7 mouse cellular contexts compared by ENCODE assay signal in the genomic region with DNA sequence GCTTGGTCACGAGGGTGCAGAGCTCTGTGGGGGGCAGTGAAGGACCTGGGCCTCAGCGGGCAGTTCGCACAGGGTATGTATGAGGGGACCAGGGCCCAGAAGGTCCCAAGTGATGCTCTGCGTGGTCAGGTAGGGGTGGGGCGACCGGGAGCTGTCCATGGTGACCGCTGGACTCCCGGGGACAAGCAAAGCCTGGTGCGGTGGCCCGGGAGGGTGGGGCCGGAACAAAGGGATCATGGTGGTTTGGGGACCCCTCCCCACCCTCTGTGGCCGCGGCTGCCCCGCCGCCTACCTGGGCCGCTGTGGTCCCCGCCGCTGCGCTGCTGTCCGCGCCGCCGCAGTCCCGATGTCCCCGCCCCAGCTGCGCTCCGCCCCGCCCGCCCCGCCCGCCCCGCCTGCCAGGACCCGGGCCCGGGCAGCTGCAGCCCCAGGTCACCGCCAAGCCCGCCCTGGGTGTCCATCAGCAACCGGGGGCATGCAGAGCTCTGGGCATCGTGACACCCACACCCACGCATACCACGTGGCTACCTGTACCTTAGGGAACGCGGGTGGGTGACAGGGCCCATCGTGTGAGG. TPM values are rescaled to one million over a fixed set of nuclear protein-coding genes. Genes with fewer than 3 reads are reported as not detected.
DNase-seq lines count a peak whose midpoint lies in the region; ATAC-seq and TF ChIP-seq lines count a peak whose summit lies in the region.

No protein-coding gene starts in this region.

- H3K36me3 ChIP-seq in lung, embryonic 16.5 days (ENCODE audit: control insufficient read depth, insufficient read depth, low read length) = no peaks in the 10 kb centered on the region; the same call in 1 of the 2 replicates
- H3K36me3 ChIP-seq in hindbrain, embryonic 14.5 days (replicated peaks; ENCODE audit: control insufficient read depth, insufficient read depth) = peaks cover 16% of the 10 kb centered on the region
- peaks cover 4% of the 10 kb centered on the region for H3K36me3 ChIP-seq in neural tube, embryonic 12.5 days

- WGBS in lung, embryonic 16.5 days = under 1% methylated on average over 32 of the region's 43 CpGs
- 2% methylated on average over 42 of the region's 43 CpGs for WGBS in lung, adult 2 months
- WGBS in hindbrain, embryonic 14.5 days = 2% methylated on average over 34 of the region's 43 CpGs
- WGBS in neural tube, embryonic 12.5 days = 2% methylated on average over 41 of the region's 43 CpGs

- H3K9me3 ChIP-seq in lung, embryonic 16.5 days (ENCODE audit: control insufficient read depth, low read length) = no peaks in the 10 kb centered on the region
- no peaks in the 10 kb centered on the region for H3K9me3 ChIP-seq in hindbrain, embryonic 14.5 days (ENCODE audit: control insufficient read depth, low read length)
- no peaks in the 10 kb centered on the region for H3K9me3 ChIP-seq in neural tube, embryonic 12.5 days

- no peak overlapping the region for H3K27ac ChIP-seq in lung, embryonic 16.5 days (ENCODE audit: low read length)
- H3K27ac ChIP-seq in cortical plate, adult 2 months (ENCODE audit: insufficient read depth, low read length) = peak overlapping the region; percentile 92
- peak overlapping the region; percentile 9; the same call in 1 of the 2 replicates for H3K27ac ChIP-seq in hindbrain, embryonic 14.5 days
- H3K27ac ChIP-seq in neural tube, embryonic 12.5 days = no peak overlapping the region

- no peaks in the 10 kb centered on the region for H3K4me1 ChIP-seq in lung, embryonic 16.5 days (replicated peaks; ENCODE audit: control insufficient read depth, insufficient read depth, low read length)
- no peaks in the 10 kb centered on the region for H3K4me1 ChIP-seq in lung, adult 2 months (ENCODE audit: control insufficient read depth, insufficient read depth, low read length)
- peaks cover 6% of the 10 kb centered on the region for H3K4me1 ChIP-seq in cortical plate, adult 2 months (ENCODE audit: control insufficient read depth, insufficient read depth, low read length)
- peaks cover 17% of the 10 kb centered on the region for H3K4me1 ChIP-seq in hindbrain, embryonic 14.5 days (replicated peaks; ENCODE audit: control insufficient read depth, insufficient read depth, low read length)
- peaks cover 14% of the 10 kb centered on the region for H3K4me1 ChIP-seq in neural tube, embryonic 12.5 days

- no peak for DNase-seq in lung, adult 2 months
- DNase-seq in hindbrain, embryonic 14.5 days (ENCODE audit: low spot score) = peak; percentile 50
- no peak for DNase-seq in gastrocnemius, postnatal 25 days
- DNase-seq in urinary bladder, postnatal 10 days (ENCODE audit: low spot score) = no peak

- peak; percentile 55; the same call in 1 of the 2 replicates for ATAC-seq in lung, embryonic 16.5 days (ENCODE audit: low read depth)
- ATAC-seq in hindbrain, embryonic 14.5 days (ENCODE audit: low FRiP score) = peak; percentile 36
- ATAC-seq in neural tube, embryonic 12.5 days (ENCODE audit: low FRiP score, low read depth) = peak; percentile 53

- TF ChIP-seq POLR2A in lung, adult 2 months (IDR thresholded peaks at IDR 0.05; ENCODE audit: borderline replicate concordance, extremely low read depth, low read depth, low read length) = no peak
- peak; percentile 39; the same call in 1 of the 2 replicates for TF ChIP-seq POLR2A in cortical plate, adult 2 months (IDR thresholded peaks at IDR 0.05; ENCODE audit: extremely low read depth, insufficient read depth, low read length)

- H3K4me3 ChIP-seq in lung, embryonic 16.5 days (ENCODE audit: low read length) = peak overlapping the region; percentile 25
- no peak overlapping the region for H3K4me3 ChIP-seq in lung, adult 2 months (replicated peaks; ENCODE audit: extremely low read depth, low read depth, low read length)
- peak overlapping the region; percentile 71 for H3K4me3 ChIP-seq in cortical plate, adult 2 months (ENCODE audit: insufficient read depth, low read length)
- H3K4me3 ChIP-seq in hindbrain, embryonic 14.5 days (replicated peaks; ENCODE audit: low read length) = peak overlapping the region; percentile 67
- H3K4me3 ChIP-seq in neural tube, embryonic 12.5 days = peak overlapping the region; percentile 45

- peaks cover 30% of the 10 kb centered on the region for H3K27me3 ChIP-seq in lung, embryonic 16.5 days (ENCODE audit: control insufficient read depth, insufficient read depth, low read depth, low read length)
- H3K27me3 ChIP-seq in hindbrain, embryonic 14.5 days (ENCODE audit: control insufficient read depth, insufficient read depth, low read length) = peaks cover 19% of the 10 kb centered on the region
- peaks cover 44% of the 10 kb centered on the region for H3K27me3 ChIP-seq in neural tube, embryonic 12.5 days (replicated peaks)

- TF ChIP-seq CTCF in lung, adult 2 months (IDR thresholded peaks at IDR 0.05; ENCODE audit: insufficient read depth, low read length) = no peak
- TF ChIP-seq CTCF in cortical plate, adult 2 months (IDR thresholded peaks at IDR 0.05; ENCODE audit: extremely low read depth, insufficient read depth, low read length) = no peak

- peak overlapping the region; percentile 42 for H3K4me2 ChIP-seq in lung, embryonic 16.5 days (ENCODE audit: low read depth, low read length)
- H3K4me2 ChIP-seq in hindbrain, embryonic 14.5 days (replicated peaks) = peak overlapping the region; percentile 92
- peak overlapping the region; percentile 71 for H3K4me2 ChIP-seq in neural tube, embryonic 12.5 days (replicated peaks)

- H3K9ac ChIP-seq in lung, embryonic 16.5 days (ENCODE audit: low read length) = no peak overlapping the region
- H3K9ac ChIP-seq in hindbrain, embryonic 14.5 days = peak overlapping the region; percentile 88
- H3K9ac ChIP-seq in neural tube, embryonic 12.5 days = peak overlapping the region; percentile 64

RNA-seq across cellular contexts. Expression of a gene that starts 0.3 kb away (rescaled TPM):
- 0.11 and 0.72 TPM in 2 replicates for polyA plus RNA-seq in lung, embryonic 16.5 days (2015; fragmentation: Nextera tagmentation; extraction: Ambion mirVana)
- polyA plus RNA-seq in lung, adult 2 months (2012; rRNA removed) = 0.03 TPM in 1 of 2 replicates, not detected in the other
- polyA plus RNA-seq in cortical plate, adult 2 months (2012; rRNA removed) = 83.8 and 85.3 TPM in 2 replicates
- polyA plus RNA-seq in hindbrain, embryonic 14.5 days (2014; fragmentation: Nextera tagmentation; extraction: Ambion mirVana) = 29.7 and 32.2 TPM in 2 replicates
- 16.6 and 16.8 TPM in 2 replicates for polyA plus RNA-seq in neural tube, embryonic 12.5 days (2016; fragmentation: Nextera tagmentation; extraction: Ambion mirVana)
- under 1 TPM in 1 of 2 experiments, not detected in 1; 0.51 TPM for total RNA-seq in gastrocnemius, postnatal 25 days (2021)

RNA-seq across cellular contexts. Expression of a gene that starts 10.4 kb away (rescaled TPM):
- polyA plus RNA-seq in lung, embryonic 16.5 days (2015; fragmentation: Nextera tagmentation; extraction: Ambion mirVana) = 5.1 and 5.7 TPM in 2 replicates
- polyA plus RNA-seq in lung, adult 2 months (2012; rRNA removed) = 2.6 and 3.0 TPM in 2 replicates
- polyA plus RNA-seq in cortical plate, adult 2 months (2012; rRNA removed) = 77.9 and 152 TPM in 2 replicates
- polyA plus RNA-seq in hindbrain, embryonic 14.5 days (2014; fragmentation: Nextera tagmentation; extraction: Ambion mirVana) = 17.7 and 20.9 TPM in 2 replicates
- 11.2 and 14.0 TPM in 2 replicates for polyA plus RNA-seq in neural tube, embryonic 12.5 days (2016; fragmentation: Nextera tagmentation; extraction: Ambion mirVana)
- 1 to 10 TPM in 1 of 2 experiments, under 1 TPM in 1; 0.61 to 1.1 TPM for total RNA-seq in gastrocnemius, postnatal 25 days (2021)

RNA-seq across cellular contexts. Expression of a gene that starts 12.1 kb away (rescaled TPM):
- 19.4 and 20.8 TPM in 2 replicates for polyA plus RNA-seq in lung, embryonic 16.5 days (2015; fragmentation: Nextera tagmentation; extraction: Ambion mirVana)
- polyA plus RNA-seq in lung, adult 2 months (2012; rRNA removed) = 44.2 and 46.9 TPM in 2 replicates
- 72.8 and 73.0 TPM in 2 replicates for polyA plus RNA-seq in cortical plate, adult 2 months (2012; rRNA removed)
- 33.7 and 33.8 TPM in 2 replicates for polyA plus RNA-seq in hindbrain, embryonic 14.5 days (2014; fragmentation: Nextera tagmentation; extraction: Ambion mirVana)
- polyA plus RNA-seq in neural tube, embryonic 12.5 days (2016; fragmentation: Nextera tagmentation; extraction: Ambion mirVana) = 33.9 and 40.2 TPM in 2 replicates
- total RNA-seq in gastrocnemius, postnatal 25 days (2021) = 10 to 100 TPM; 13.5 to 13.9 TPM

RNA-seq across cellular contexts. Expression of a gene that starts 34.8 kb away (rescaled TPM):
- polyA plus RNA-seq in lung, embryonic 16.5 days (2015; fragmentation: Nextera tagmentation; extraction: Ambion mirVana) = 183 and 187 TPM in 2 replicates
- 182 and 183 TPM in 2 replicates for polyA plus RNA-seq in lung, adult 2 months (2012; rRNA removed)
- polyA plus RNA-seq in cortical plate, adult 2 months (2012; rRNA removed) = 222 and 228 TPM in 2 replicates
- 260 and 276 TPM in 2 replicates for polyA plus RNA-seq in hindbrain, embryonic 14.5 days (2014; fragmentation: Nextera tagmentation; extraction: Ambion mirVana)
- 272 and 275 TPM in 2 replicates for polyA plus RNA-seq in neural tube, embryonic 12.5 days (2016; fragmentation: Nextera tagmentation; extraction: Ambion mirVana)
- total RNA-seq in gastrocnemius, postnatal 25 days (2021) = 10 to 100 TPM; 82.2 to 85.2 TPM

RNA-seq across cellular contexts. Expression of a gene that starts 44.7 kb away (rescaled TPM):
- polyA plus RNA-seq in lung, embryonic 16.5 days (2015; fragmentation: Nextera tagmentation; extraction: Ambion mirVana) = 44.2 and 45.0 TPM in 2 replicates
- polyA plus RNA-seq in lung, adult 2 months (2012; rRNA removed) = 31.7 and 59.6 TPM in 2 replicates
- 66.2 and 68.5 TPM in 2 replicates for polyA plus RNA-seq in cortical plate, adult 2 months (2012; rRNA removed)
- 35.9 and 37.2 TPM in 2 replicates for polyA plus RNA-seq in hindbrain, embryonic 14.5 days (2014; fragmentation: Nextera tagmentation; extraction: Ambion mirVana)
- 60.2 and 63.3 TPM in 2 replicates for polyA plus RNA-seq in neural tube, embryonic 12.5 days (2016; fragmentation: Nextera tagmentation; extraction: Ambion mirVana)
- total RNA-seq in gastrocnemius, postnatal 25 days (2021) = 10 to 100 TPM; 18.5 to 22.9 TPM

Comparison
In these comparisons a context has a peak if more than half of its experiments do, and no peak if none do; other contexts are left out.
1. H3K27ac ChIP-seq: peak in cortical plate, adult 2 months (single experiment) and hindbrain, embryonic 14.5 days (single experiment); none in lung, embryonic 16.5 days (single experiment) and neural tube, embryonic 12.5 days (single experiment).
2. H3K4me2 ChIP-seq: peak in every context shown above with its lines; median percentile 92 in hindbrain, embryonic 14.5 days; 71 in neural tube, embryonic 12.5 days; 42 in lung, embryonic 16.5 days.
3. RNA of a gene that starts 0.3 kb away (polyA plus RNA-seq): 83.8 to 85.3 TPM in cortical plate, adult 2 months, 29.7 to 32.2 TPM in hindbrain, embryonic 14.5 days and 16.6 to 16.8 TPM in neural tube, embryonic 12.5 days; 0.11 to 0.72 TPM in lung, embryonic 16.5 days and 0.03 TPM in lung, adult 2 months; every median in the first group is over 10 times any median in the second.
4. Peak in every context shown above with its lines, with median percentiles within 50 percentile points of each other: ATAC-seq.